Mouse (Mus musculus): ENCODE data around the gene Spata31d1d. TPM values are rescaled to one million over a fixed set of nuclear protein-coding genes. Genes with fewer than 3 reads are reported as not detected.
A peak's percentile ranks its signal among the peaks of the same experiment; 100 is the strongest.

The Spata31d1d gene
- polyA plus RNA-seq, 1 experiment from 2014 or later = not detected

- DNase-seq (ENCODE audit: low spot score) (peak; percentile 93), ATAC-seq (peak; percentile 67)
- H3K9me3 ChIP-seq (ENCODE audit: low read length) = no peaks in the 10 kb centered on the region
- peak overlapping the region; percentile 78 for H3K4me2 ChIP-seq (replicated peaks; ENCODE audit: low read depth, low read length)
- H3K4me1 ChIP-seq (ENCODE audit: insufficient read depth, low read depth, low read length) = peaks cover 24% of the 10 kb centered on the region; the same call in 1 of the 2 replicates
- WGBS = under 1% methylated on average over 28 of the region's 28 CpGs
- H3K9ac ChIP-seq (replicated peaks; ENCODE audit: low read depth) = peak overlapping the region; percentile 60
- peak overlapping the region; percentile 82 for H3K4me3 ChIP-seq (ENCODE audit: low read depth, low read length)
- peak; percentile 55 for TF ChIP-seq CTCF (IDR thresholded peaks at IDR 0.05)
- peak; percentile 39; the same call in 1 of the 2 replicates for TF ChIP-seq EP300 (IDR thresholded peaks at IDR 0.05)
- peak overlapping the region; percentile 99 for H3K27ac ChIP-seq (ENCODE audit: low read length)
- H3K27me3 ChIP-seq (replicated peaks; ENCODE audit: insufficient read depth, low read length) = no peaks in the 10 kb centered on the region
- peaks cover 7% of the 10 kb centered on the region for H3K36me3 ChIP-seq (ENCODE audit: insufficient read depth, low read length)
These were observed 38.6 kb upstream of the Spata31d1d start for GRCm38 (mm10) chr13:59770164-59770562.

GRCm38 (mm10) chr13:59769296-59770163, 38.0 kb upstream of the Spata31d1d start, which contains the start of gene Isca1:
Isca1 (minus strand) TSS chr13:59769810.
- under 1% methylated on average over 74 of the region's 91 CpGs for WGBS
- Histone ChIP-seq H3K27ac (ENCODE audit: low read length) (peak within 1 kb of the TSS; percentile 99), H3K36me3 (ENCODE audit: insufficient read depth, low read length) (peaks cover 7% of the 10 kb centered on the region), H3K4me1 (ENCODE audit: insufficient read depth, low read depth, low read length) (peaks cover 24% of the 10 kb centered on the region; the same call in 1 of the 2 replicates), H3K27me3 (replicated peaks; ENCODE audit: insufficient read depth, low read length) (no peaks in the 10 kb centered on the region), H3K4me2 (replicated peaks; ENCODE audit: low read depth, low read length) (peak within 1 kb of the TSS; percentile 78), H3K4me3 (ENCODE audit: low read depth, low read length) (peak within 1 kb of the TSS; percentile 82), H3K9ac (replicated peaks; ENCODE audit: low read depth) (peak within 1 kb of the TSS; percentile 87), H3K9me3 (ENCODE audit: low read length) (no peaks in the 10 kb centered on the region)
- TF ChIP-seq EP300 (IDR thresholded peaks at IDR 0.05) = no peak
- peak; percentile 16 for TF ChIP-seq CTCF (IDR thresholded peaks at IDR 0.05)
- DNase-seq (ENCODE audit: low spot score) (peak; percentile 98), ATAC-seq (peak; percentile 96)

GRCm38 (mm10) chr13:59768531-59768930, 37.0 kb upstream of the Spata31d1d start:
- H3K9me3 ChIP-seq (ENCODE audit: low read length) = no peaks in the 10 kb centered on the region
- H3K27ac ChIP-seq (ENCODE audit: low read length) = peak overlapping the region; percentile 99
- H3K4me2 ChIP-seq (replicated peaks; ENCODE audit: low read depth, low read length) = peak overlapping the region; percentile 78
- peak overlapping the region; percentile 82 for H3K4me3 ChIP-seq (ENCODE audit: low read depth, low read length)
- H3K36me3 ChIP-seq (ENCODE audit: insufficient read depth, low read length) = peaks cover 7% of the 10 kb centered on the region
- DNase-seq (ENCODE audit: low spot score) = peak; percentile 49
- H3K9ac ChIP-seq (replicated peaks; ENCODE audit: low read depth) = peak overlapping the region; percentile 87
- no peak for ATAC-seq
- 12% methylated on average over 13 of the region's 13 CpGs for WGBS
- TF ChIP-seq CTCF (IDR thresholded peaks at IDR 0.05) (no peak), EP300 (IDR thresholded peaks at IDR 0.05) (no peak)
- no peaks in the 10 kb centered on the region for H3K27me3 ChIP-seq (replicated peaks; ENCODE audit: insufficient read depth, low read length)
- H3K4me1 ChIP-seq (ENCODE audit: insufficient read depth, low read depth, low read length) = peaks cover 20% of the 10 kb centered on the region; the same call in 1 of the 2 replicates

- Histone ChIP-seq H3K4me2 (replicated peaks; ENCODE audit: low read depth, low read length) (peak overlapping the region; percentile 78), H3K4me1 (ENCODE audit: insufficient read depth, low read depth, low read length) (peaks cover 20% of the 10 kb centered on the region; the same call in 1 of the 2 replicates), H3K36me3 (ENCODE audit: insufficient read depth, low read length) (no peaks in the 10 kb centered on the region; the same call in 1 of the 2 replicates), H3K9ac (replicated peaks; ENCODE audit: low read depth) (0 out of 2 replicates have a peak overlapping the region, but pooled peaks have one; percentile 19), H3K27ac (ENCODE audit: low read length) (peak overlapping the region; percentile 68), H3K9me3 (ENCODE audit: low read length) (no peaks in the 10 kb centered on the region), H3K27me3 (replicated peaks; ENCODE audit: insufficient read depth, low read length) (no peaks in the 10 kb centered on the region), H3K4me3 (ENCODE audit: low read depth, low read length) (peak overlapping the region; percentile 19; the same call in 1 of the 2 replicates)
- TF ChIP-seq CTCF (IDR thresholded peaks at IDR 0.05) (no peak), EP300 (IDR thresholded peaks at IDR 0.05) (no peak)
- 27% methylated on average over 11 of the region's 11 CpGs for WGBS
- peak; percentile 59 for DNase-seq (ENCODE audit: low spot score)
- no peak for ATAC-seq
These were observed 35.4 kb upstream of the Spata31d1d start for GRCm38 (mm10) chr13:59766786-59767515.

GRCm38 (mm10) chr13:59762791-59763190, 31.2 kb upstream of the Spata31d1d start:
- no peaks in the 10 kb centered on the region for H3K9me3 ChIP-seq (ENCODE audit: low read length)
- no peak overlapping the region for H3K9ac ChIP-seq (replicated peaks; ENCODE audit: low read depth)
- no peak for TF ChIP-seq CTCF (IDR thresholded peaks at IDR 0.05)
- no peak for TF ChIP-seq EP300 (IDR thresholded peaks at IDR 0.05)
- H3K4me3 ChIP-seq (ENCODE audit: low read depth, low read length) = no peak overlapping the region
- H3K27ac ChIP-seq (ENCODE audit: low read length) = no peak overlapping the region
- no peak overlapping the region for H3K4me2 ChIP-seq (replicated peaks; ENCODE audit: low read depth, low read length)
- DNase-seq (ENCODE audit: low spot score) (no peak), ATAC-seq (no peak)
- H3K27me3 ChIP-seq (replicated peaks; ENCODE audit: insufficient read depth, low read length) = no peaks in the 10 kb centered on the region
- peaks cover 8% of the 10 kb centered on the region; the same call in 1 of the 2 replicates for H3K4me1 ChIP-seq (ENCODE audit: insufficient read depth, low read depth, low read length)
- peaks cover 9% of the 10 kb centered on the region; the same call in 1 of the 2 replicates for H3K36me3 ChIP-seq (ENCODE audit: insufficient read depth, low read length)
- WGBS = 86% methylated on average over 7 of the region's 7 CpGs

- ATAC-seq = peak; percentile 72
- TF ChIP-seq CTCF (IDR thresholded peaks at IDR 0.05) = no peak
- TF ChIP-seq EP300 (IDR thresholded peaks at IDR 0.05) = no peak
These were observed 25.4 kb upstream of the Spata31d1d start for GRCm38 (mm10) chr13:59756906-59757305.

More at GRCm38 (mm10) chr13:59756906-59757305, 25.4 kb upstream of the Spata31d1d start:
- Histone ChIP-seq H3K36me3 (ENCODE audit: insufficient read depth, low read length) (peaks cover 20% of the 10 kb centered on the region; the same call in 1 of the 2 replicates), H3K9ac (replicated peaks; ENCODE audit: low read depth) (no peak overlapping the region), H3K27ac (ENCODE audit: low read length) (no peak overlapping the region; the same call in 1 of the 2 replicates), H3K9me3 (ENCODE audit: low read length) (no peaks in the 10 kb centered on the region), H3K4me3 (ENCODE audit: low read depth, low read length) (no peak overlapping the region), H3K27me3 (replicated peaks; ENCODE audit: insufficient read depth, low read length) (no peaks in the 10 kb centered on the region), H3K4me2 (replicated peaks; ENCODE audit: low read depth, low read length) (no peak overlapping the region), H3K4me1 (ENCODE audit: insufficient read depth, low read depth, low read length) (no peaks in the 10 kb centered on the region)
- WGBS = 72% methylated on average over 7 of the region's 7 CpGs
- peak; percentile 29 for DNase-seq (ENCODE audit: low spot score)
